Mouse (Mus musculus): ENCODE measurements around the gene Hk2.

DNA sequence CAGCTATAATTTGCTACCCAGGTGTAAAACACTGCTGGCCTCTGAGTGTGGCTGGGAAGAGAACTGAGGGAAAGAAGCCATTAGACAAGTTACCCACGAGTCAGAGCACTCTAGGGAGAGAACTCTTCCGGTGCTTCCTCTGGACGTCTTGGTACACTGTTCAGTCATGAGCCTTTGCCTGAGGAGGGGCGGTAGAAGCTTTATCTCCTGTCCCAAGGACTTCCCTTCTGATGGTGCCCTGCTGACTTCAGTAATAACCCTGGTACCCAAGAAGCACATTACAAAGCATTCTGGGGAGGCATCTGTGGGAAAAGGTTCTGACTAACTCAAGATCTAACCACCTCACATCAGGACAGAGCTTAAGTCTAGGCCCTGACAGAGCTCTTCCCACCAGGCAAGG lies 40.6 kb upstream of the Hk2 start:
- no peak for TF ChIP-seq POLR2A (IDR thresholded peaks at IDR 0.05; ENCODE audit: control insufficient read depth, low read depth, low read length)
- TF ChIP-seq CTCF (IDR thresholded peaks at IDR 0.05; ENCODE audit: control insufficient read depth, insufficient read depth, insufficient replicate concordance, low read depth, low read length) = no peak

Data from testis, adult 2 months (tissue).